Mouse (Mus musculus): ENCODE results near the gene Fam126b. TPM values are rescaled to one million over a fixed set of nuclear protein-coding genes. Genes with fewer than 3 reads are reported as not detected.
A peak's percentile ranks its signal among the peaks of the same experiment; 100 is the strongest.
"Not testable (repeated sequence)": the region's sequence is repeated elsewhere in the genome, so short reads cannot be mapped to it uniquely, and the experiment has no call there.

The Fam126b gene
- total and polyA plus RNA-seq, 2 experiments from 2014 or later, result 3.1 to 5.7 TPM

- DNase-seq (ENCODE audit: low spot score) (no peak), ATAC-seq (ENCODE audit: insufficient read depth, low read depth) (no peak)
- Histone ChIP-seq H3K27me3 (ENCODE audit: control insufficient read depth, insufficient read depth, low read length) (no peaks in the 10 kb centered on the region), H3K4me2 (ENCODE audit: low read depth, low read length) (no peak overlapping the region), H3K9me3 (replicated peaks; ENCODE audit: control insufficient read depth, low read length) (no peaks in the 10 kb centered on the region), H3K27ac (ENCODE audit: low read depth) (no peak overlapping the region), H3K4me3 (ENCODE audit: low read depth, low read length) (no peak overlapping the region), H3K9ac (replicated peaks; ENCODE audit: low read depth, low read length) (no peak overlapping the region), H3K4me1 (ENCODE audit: control insufficient read depth, insufficient read depth) (peaks cover 5% of the 10 kb centered on the region; the same call in 1 of the 2 replicates), H3K36me3 (replicated peaks; ENCODE audit: control insufficient read depth, insufficient read depth, low read length) (no peaks in the 10 kb centered on the region; the same call in 1 of the 2 replicates)
- TF ChIP-seq CTCF (IDR thresholded peaks at IDR 0.05; ENCODE audit: low read depth), result no peak
- no peak for TF ChIP-seq EP300 (IDR thresholded peaks at IDR 0.05; ENCODE audit: low read depth)
Observed at GRCm38 (mm10) chr1:58568456-58569130, 17.5 kb downstream of the Fam126b start.

- TF ChIP-seq CTCF (IDR thresholded peaks at IDR 0.05; ENCODE audit: low read depth) (no peak), EP300 (IDR thresholded peaks at IDR 0.05; ENCODE audit: low read depth) (no peak)
- DNase-seq (ENCODE audit: low spot score) (no peak), ATAC-seq (ENCODE audit: insufficient read depth, low read depth) (no peak)
- no peak overlapping the region for H3K9ac ChIP-seq (replicated peaks; ENCODE audit: low read depth, low read length)
- peaks cover 5% of the 10 kb centered on the region; the same call in 1 of the 2 replicates for H3K4me1 ChIP-seq (ENCODE audit: control insufficient read depth, insufficient read depth)
- no peak overlapping the region for H3K27ac ChIP-seq (ENCODE audit: low read depth)
- H3K27me3 ChIP-seq (ENCODE audit: control insufficient read depth, insufficient read depth, low read length), result no peaks in the 10 kb centered on the region
- no peaks in the 10 kb centered on the region for H3K9me3 ChIP-seq (replicated peaks; ENCODE audit: control insufficient read depth, low read length)
- no peak overlapping the region for H3K4me2 ChIP-seq (ENCODE audit: low read depth, low read length)
- no peaks in the 10 kb centered on the region; the same call in 1 of the 2 replicates for H3K36me3 ChIP-seq (replicated peaks; ENCODE audit: control insufficient read depth, insufficient read depth, low read length)
- H3K4me3 ChIP-seq (ENCODE audit: low read depth, low read length), result no peak overlapping the region
Observed at GRCm38 (mm10) chr1:58566621-58567020, 19.5 kb downstream of the Fam126b start.

- Histone ChIP-seq H3K4me1 (ENCODE audit: control insufficient read depth, insufficient read depth) (peaks cover 5% of the 10 kb centered on the region; the same call in 1 of the 2 replicates), H3K9ac (replicated peaks; ENCODE audit: low read depth, low read length) (no peak overlapping the region), H3K4me2 (ENCODE audit: low read depth, low read length) (no peak overlapping the region), H3K9me3 (replicated peaks; ENCODE audit: control insufficient read depth, low read length) (no peaks in the 10 kb centered on the region), H3K36me3 (replicated peaks; ENCODE audit: control insufficient read depth, insufficient read depth, low read length) (peaks cover 3% of the 10 kb centered on the region; the same call in 1 of the 2 replicates), H3K27me3 (ENCODE audit: control insufficient read depth, insufficient read depth, low read length) (no peaks in the 10 kb centered on the region), H3K27ac (ENCODE audit: low read depth) (no peak overlapping the region), H3K4me3 (ENCODE audit: low read depth, low read length) (no peak overlapping the region)
- TF ChIP-seq CTCF (IDR thresholded peaks at IDR 0.05; ENCODE audit: low read depth) (no peak), EP300 (IDR thresholded peaks at IDR 0.05; ENCODE audit: low read depth) (no peak)
- DNase-seq (ENCODE audit: low spot score), result no peak
- ATAC-seq (ENCODE audit: insufficient read depth, low read depth), result no peak
- WGBS, result 88% methylated on average over 5 of the region's 5 CpGs
Observed at GRCm38 (mm10) chr1:58564981-58565380, 21.1 kb downstream of the Fam126b start.

- Histone ChIP-seq H3K36me3 (replicated peaks; ENCODE audit: control insufficient read depth, insufficient read depth, low read length) (peaks cover 4% of the 10 kb centered on the region; the same call in 1 of the 2 replicates), H3K27ac (ENCODE audit: low read depth) (no peak overlapping the region), H3K9me3 (replicated peaks; ENCODE audit: control insufficient read depth, low read length) (no peaks in the 10 kb centered on the region), H3K4me1 (ENCODE audit: control insufficient read depth, insufficient read depth) (no peaks in the 10 kb centered on the region), H3K9ac (replicated peaks; ENCODE audit: low read depth, low read length) (no peak overlapping the region), H3K4me2 (ENCODE audit: low read depth, low read length) (no peak overlapping the region), H3K4me3 (ENCODE audit: low read depth, low read length) (no peak overlapping the region), H3K27me3 (ENCODE audit: control insufficient read depth, insufficient read depth, low read length) (no peaks in the 10 kb centered on the region)
- 90% methylated on average over 1 of the region's 1 CpGs for WGBS
- TF ChIP-seq CTCF (IDR thresholded peaks at IDR 0.05; ENCODE audit: low read depth) (peak; percentile 46), EP300 (IDR thresholded peaks at IDR 0.05; ENCODE audit: low read depth) (no peak)
- ATAC-seq (ENCODE audit: insufficient read depth, low read depth), result no peak
- DNase-seq (ENCODE audit: low spot score), result no peak
Observed at GRCm38 (mm10) chr1:58562455-58562854, 23.7 kb downstream of the Fam126b start.

- H3K4me2 ChIP-seq (ENCODE audit: low read depth, low read length); H3K9me3 ChIP-seq (replicated peaks; ENCODE audit: control insufficient read depth, low read length); H3K27ac ChIP-seq (ENCODE audit: low read depth); ATAC-seq (ENCODE audit: insufficient read depth, low read depth); H3K4me1 ChIP-seq (ENCODE audit: control insufficient read depth, insufficient read depth); H3K4me3 ChIP-seq (ENCODE audit: low read depth, low read length); H3K27me3 ChIP-seq (ENCODE audit: control insufficient read depth, insufficient read depth, low read length); H3K36me3 ChIP-seq (replicated peaks; ENCODE audit: control insufficient read depth, insufficient read depth, low read length); DNase-seq (ENCODE audit: low spot score); H3K9ac ChIP-seq (replicated peaks; ENCODE audit: low read depth, low read length): not testable (repeated sequence)
- 92% methylated on average over 6 of the region's 6 CpGs for WGBS
Observed at GRCm38 (mm10) chr1:58560370-58560769, 25.8 kb downstream of the Fam126b start.

- H3K4me1 ChIP-seq (ENCODE audit: control insufficient read depth, insufficient read depth), result no peaks in the 10 kb centered on the region
- no peak overlapping the region for H3K4me2 ChIP-seq (ENCODE audit: low read depth, low read length)
- ATAC-seq (ENCODE audit: insufficient read depth, low read depth) (no peak), DNase-seq (ENCODE audit: low spot score) (no peak)
- WGBS, result 68% methylated on average over 1 of the region's 1 CpGs
- no peaks in the 10 kb centered on the region for H3K27me3 ChIP-seq (ENCODE audit: control insufficient read depth, insufficient read depth, low read length)
- no peaks in the 10 kb centered on the region for H3K9me3 ChIP-seq (replicated peaks; ENCODE audit: control insufficient read depth, low read length)
- H3K27ac ChIP-seq (ENCODE audit: low read depth), result no peak overlapping the region
- no peak overlapping the region for H3K4me3 ChIP-seq (ENCODE audit: low read depth, low read length)
- H3K36me3 ChIP-seq (replicated peaks; ENCODE audit: control insufficient read depth, insufficient read depth, low read length), result peaks cover 64% of the 10 kb centered on the region
- no peak overlapping the region for H3K9ac ChIP-seq (replicated peaks; ENCODE audit: low read depth, low read length)
- TF ChIP-seq EP300 (IDR thresholded peaks at IDR 0.05; ENCODE audit: low read depth), result no peak
- no peak for TF ChIP-seq CTCF (IDR thresholded peaks at IDR 0.05; ENCODE audit: low read depth)
Observed at GRCm38 (mm10) chr1:58541386-58541785, 44.7 kb downstream of the Fam126b start.
